Mouse (Mus musculus) urinary bladder, postnatal 25 days (tissue): ENCODE measurements around the gene Fscn3.

Source experiments
- DNase-seq: peaks from one replicate; pipeline ENCODE4 v3.0.0; 2022; ENCODE audit warnings: low spot score

Gene Fscn3

DNA sequence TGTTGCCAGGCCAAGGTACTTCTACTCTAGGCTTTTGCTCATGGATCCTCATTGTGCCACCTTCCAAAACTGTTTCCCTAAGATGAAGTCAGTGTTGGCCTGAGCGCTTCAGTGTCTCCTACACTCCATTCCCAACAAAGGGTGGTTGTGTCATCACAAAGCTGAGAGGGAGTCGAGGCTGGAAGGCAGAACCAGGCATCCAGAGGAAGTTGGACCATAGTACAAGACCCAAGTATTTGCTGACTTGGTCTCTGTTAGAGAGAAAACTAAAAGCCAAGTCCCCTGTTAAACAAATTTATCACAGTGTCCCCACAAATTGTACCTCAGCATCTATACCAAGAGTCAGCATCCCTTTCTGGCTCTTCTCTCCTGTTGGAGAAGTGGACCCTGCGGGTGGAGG lies 701 bp downstream of the Fscn3 start, which contains the start of gene Gcc1:
Gcc1 (minus strand) TSS at position 101 of the 400 bp plus-strand sequence.
- no peak for DNase-seq

DNA sequence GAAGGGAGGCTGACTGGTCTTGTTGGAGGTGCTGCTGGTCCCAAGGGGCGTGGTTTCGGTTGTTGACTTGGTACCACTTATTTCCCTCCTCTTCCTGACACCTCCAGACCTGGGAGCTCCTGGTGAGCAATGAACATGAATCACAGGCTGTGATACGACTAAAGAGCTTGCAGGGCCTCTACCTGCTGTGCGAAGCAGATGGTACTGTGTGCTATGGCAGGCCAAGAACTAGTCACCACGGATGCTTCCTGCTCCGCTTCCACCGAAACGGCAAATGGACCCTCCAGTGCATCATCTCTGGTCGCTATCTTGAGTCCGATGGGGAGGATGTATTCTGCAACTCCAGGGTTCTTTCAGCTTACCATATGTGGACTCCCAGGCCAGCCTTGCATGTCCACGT lies 2.3 kb downstream of the Fscn3 start:
- DNase-seq, result no peak

DNA sequence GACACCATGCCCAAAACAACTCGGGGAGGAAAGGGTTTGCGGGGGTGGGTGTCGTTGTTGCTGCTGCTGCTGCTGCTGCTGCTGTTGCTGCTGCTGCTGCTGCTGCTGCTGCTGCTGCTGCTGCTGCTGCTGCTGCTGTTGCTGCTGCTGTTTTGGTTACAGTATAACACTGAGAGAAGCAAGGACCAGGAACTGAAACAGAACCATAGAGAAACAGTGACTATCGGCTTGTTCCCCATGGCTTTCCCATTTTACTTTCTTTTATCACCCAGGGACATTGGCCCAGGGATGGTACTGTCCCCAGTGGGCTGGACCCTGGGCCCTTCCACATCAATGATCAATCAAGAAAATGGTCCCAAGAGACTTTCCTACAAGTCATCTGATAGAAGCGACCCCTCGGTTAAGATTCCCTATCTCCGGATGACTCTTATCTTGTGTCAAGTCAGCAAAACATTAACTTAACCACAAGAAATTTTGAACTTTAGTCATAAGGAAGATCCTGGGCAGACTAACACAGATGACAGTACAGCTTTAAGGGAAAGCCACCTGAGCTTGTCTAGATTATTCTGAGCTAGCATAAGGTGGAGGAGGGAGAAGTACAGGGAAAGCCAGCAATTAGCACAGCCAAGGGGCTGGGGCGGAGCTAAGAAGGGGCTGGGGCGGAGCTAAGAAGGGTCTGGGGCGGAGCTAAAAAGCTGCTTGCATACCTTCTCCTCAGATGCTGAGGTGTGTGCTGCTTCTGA lies 3.4 kb downstream of the Fscn3 start:
- no peak for DNase-seq

DNA sequence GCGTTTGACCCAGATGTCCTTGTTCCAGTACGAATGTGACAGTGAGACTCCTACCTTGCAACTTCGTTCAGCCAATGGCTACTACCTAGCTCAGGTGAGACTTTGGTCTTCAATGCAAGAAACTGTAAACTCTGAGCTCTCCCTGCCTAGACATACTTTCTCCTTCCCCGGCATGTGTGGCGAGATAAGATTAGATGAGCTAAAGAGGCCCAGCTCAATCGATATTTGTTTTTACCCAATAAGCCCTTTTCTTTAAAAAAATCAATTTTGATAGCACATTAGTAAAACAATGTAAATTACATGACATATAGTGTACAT lies 3.9 kb downstream of the Fscn3 start:
- no peak for DNase-seq

DNA sequence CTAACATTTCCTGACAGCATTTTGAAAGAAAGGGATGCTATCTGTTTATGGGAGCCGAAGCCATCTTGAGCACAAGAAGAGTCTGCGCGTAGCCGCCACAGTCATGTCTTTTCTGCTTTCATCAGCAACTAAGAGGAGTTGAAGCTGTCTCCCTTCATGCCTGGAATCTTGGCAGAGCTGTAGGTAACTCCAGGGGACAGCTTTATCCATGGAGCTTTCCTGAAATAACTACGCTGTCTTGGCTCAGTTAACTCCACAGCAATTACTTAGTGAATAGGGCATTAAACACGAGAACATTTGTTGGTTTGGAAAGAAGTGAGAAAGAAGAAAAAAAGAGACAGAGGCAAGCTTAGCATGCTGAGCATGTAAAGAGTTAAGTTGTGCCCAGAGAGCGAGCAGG lies 20.3 kb downstream of the Fscn3 start:
- no peak for DNase-seq

DNA sequence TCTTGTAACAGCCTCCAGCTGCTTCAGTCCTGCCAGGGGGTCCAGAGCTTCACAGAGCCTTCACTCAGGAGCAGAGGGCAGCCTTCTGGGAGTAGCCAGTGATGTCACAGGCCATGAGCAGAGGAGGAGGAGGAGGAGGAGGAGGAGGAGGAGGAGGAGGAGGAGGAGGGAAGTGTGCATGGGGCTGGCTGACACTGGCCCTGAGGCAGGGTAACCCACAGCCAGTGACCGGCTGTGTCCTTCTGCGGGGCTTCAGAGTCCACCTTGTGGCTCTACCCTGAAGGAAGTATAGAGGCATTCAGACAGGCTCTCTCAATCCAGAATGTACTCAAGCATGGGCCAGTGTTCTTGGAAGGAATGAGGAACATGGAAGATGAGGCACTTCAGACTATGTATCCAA lies 21.7 kb downstream of the Fscn3 start, which contains the start of gene Pax4:
Pax4 (minus strand) TSS at position 101 of the 400 bp plus-strand sequence.
- no peak for DNase-seq

DNA sequence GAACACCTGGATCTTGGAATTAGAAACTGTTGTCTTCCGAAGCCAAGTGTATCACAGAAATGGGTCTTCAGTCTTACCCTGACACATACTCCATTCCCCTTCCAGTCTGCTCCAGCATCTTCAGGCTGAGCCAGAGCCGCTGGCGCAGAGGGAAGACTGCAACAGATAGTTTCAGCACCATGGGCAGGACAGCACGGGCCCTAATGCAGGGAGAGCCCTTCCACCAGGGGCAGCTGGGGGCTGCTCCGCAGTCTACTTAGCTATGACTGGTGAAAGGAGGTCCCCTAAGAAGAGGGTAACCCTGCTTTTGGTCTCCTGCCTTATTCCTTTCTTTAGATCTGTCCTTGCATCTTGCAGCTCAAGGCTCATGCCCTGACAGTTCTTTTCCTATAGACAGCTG lies 22.9 kb downstream of the Fscn3 start:
- no peak for DNase-seq

DNA sequence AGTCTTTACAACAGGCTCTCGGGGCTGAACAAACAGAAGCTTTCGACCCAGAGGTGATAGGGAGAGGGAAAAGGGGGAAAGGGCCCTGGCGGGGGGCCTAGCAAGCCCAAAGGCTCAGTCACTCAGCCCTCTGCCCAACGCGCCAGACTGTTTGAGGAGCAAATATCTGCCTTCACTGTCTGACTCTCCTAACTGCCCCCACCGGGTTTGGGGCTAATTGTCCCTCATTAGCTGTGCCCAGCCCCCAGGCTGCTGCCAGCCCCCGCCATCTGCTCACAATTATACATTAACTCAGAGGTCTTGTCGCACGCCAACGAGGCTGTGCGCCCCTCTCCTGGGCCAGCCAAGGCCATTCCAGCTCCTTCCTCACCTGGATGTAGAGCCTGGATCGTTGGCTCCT lies 23.4 kb downstream of the Fscn3 start:
- no peak for DNase-seq

DNA sequence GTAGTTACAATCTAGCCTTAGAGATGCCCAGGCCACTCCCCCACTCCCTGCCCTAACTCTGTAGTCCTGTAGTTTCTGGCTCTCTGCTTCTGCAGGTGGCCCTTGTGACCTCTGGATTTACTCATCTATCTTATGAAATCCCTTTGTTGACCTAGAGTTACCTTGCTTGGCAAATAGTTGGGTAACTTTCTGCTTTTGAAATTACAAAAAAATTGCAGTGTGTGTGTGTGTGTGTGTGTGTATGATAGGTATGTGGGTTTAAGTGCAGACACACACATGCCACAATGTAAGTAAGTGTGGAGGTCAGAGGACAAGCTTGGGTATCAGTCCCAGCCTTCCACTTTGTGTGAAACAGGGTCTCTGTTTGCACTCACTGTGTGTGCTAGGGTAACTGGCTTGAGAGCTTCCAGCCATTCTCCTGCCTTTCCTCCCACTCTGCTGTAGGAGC lies 31.7 kb downstream of the Fscn3 start:
- no peak for DNase-seq

DNA sequence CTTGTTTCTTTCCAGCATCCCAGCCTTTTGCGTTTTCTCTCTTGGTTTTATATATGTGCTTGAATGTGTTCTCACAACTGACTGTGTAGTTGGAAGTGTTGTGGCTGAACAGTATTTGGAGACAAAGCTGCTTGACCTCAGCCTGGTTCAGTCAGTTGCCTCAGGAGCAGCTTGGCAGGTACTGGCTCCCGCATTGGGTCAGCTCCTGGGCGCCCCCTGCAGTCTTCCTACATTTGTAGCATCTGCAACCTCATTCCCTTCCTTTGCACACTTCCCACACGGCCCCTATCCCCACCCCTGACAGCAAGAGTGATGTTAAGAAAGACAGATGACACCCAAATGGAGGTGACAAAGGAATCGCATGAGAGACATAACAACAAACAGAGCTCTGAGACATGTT lies 32.9 kb downstream of the Fscn3 start:
- peak; percentile 61 for DNase-seq

DNA sequence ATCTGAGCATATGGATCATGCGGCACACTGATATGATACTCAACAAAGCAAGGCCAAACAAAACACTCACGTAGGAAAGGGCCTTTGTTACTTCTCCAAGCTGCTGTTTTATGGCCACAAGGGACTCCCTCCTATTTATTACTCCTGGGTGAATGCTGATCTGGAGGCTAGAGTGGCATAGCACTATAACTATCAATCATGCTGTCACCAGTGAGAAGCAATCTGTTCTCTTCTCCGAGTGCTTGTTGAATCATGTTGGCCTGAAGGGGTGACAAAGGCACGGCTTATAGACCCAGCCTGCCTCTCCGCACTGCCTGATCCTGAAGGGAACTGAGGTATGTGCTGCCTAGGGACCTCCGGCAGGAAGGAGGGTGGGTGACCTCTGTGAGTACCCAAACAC lies 37.0 kb downstream of the Fscn3 start:
- no peak for DNase-seq

DNA sequence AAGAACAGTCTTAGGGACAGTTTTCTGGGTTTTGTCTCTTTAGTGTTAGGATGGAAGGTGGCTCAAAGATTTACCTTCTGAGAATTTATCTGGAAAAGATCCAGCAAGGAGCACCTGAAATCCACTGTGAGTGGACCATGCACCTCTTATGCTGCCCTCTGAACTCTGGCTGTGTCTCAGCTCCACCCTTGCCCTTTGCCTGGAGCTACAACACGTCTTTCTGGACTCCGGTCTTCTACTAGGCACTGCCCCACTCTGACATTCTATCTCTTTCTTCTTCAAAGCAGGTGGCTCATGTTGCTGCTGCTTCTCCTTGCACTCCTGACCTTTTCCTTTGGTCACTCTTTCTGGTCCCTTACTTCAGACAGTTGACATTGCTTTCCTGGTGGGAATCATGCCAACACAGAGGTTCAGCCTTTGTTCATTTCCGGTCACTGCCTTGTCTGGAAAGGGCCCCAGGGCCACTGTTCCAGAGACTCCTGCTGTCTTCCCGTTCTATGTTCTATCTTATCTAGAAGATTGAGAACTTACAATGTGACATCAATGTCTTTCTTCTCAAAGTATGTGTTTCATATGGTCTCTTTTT lies 42.5 kb downstream of the Fscn3 start:
- DNase-seq, result no peak

DNA sequence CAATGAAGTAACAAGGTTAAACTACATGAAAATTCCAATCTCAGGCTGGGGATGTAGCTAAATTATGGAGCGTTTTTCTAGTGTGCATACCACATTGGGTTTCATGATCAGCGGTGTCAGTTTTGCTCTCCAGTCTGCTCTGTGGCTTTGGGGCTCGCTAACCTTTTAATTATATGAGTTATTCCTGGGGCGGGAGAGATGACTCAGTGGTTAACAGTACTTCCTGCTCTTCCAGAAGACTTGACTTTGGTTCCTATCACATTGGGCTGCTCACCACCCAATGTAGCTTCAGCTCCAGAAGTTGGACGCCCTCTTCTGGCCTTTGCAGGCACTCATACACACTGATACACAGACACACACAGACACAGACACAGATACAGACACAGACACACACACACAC lies 43.0 kb downstream of the Fscn3 start:
- no peak for DNase-seq

DNA sequence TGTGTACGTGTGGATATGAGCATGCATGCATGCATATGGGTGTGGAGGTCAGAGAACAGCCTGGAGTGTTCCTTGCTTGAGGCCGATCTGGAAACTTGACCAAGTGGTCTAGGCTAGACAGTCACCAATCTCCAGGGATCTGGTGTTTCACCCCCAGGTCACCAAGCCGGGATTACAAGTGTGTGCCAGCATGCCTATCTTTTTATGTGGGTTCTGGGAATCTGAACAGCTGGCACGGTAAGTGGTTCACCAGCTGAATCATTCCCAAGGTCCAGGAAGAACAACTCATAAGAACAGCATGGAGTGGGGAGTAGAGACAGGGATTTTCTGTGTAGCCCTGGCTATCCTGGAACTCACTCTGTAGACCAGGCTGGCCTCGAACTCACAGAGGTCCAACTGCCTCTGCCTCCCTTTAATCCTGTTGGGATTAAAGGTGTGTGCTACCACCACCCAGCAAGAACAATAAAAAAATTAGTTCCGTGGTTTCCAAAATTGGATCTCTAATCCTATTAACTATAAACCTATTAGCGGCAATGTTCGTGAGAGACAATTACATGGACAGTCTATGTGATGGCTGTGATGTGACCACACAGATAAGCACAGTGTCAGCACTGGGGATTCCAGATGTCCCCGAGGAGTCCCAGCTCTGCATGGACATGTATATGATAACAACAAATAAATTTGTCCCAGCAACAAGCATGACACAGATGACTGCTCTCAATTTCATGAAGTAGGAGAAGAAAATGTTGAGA lies 43.9 kb downstream of the Fscn3 start:
- no peak for DNase-seq

DNA sequence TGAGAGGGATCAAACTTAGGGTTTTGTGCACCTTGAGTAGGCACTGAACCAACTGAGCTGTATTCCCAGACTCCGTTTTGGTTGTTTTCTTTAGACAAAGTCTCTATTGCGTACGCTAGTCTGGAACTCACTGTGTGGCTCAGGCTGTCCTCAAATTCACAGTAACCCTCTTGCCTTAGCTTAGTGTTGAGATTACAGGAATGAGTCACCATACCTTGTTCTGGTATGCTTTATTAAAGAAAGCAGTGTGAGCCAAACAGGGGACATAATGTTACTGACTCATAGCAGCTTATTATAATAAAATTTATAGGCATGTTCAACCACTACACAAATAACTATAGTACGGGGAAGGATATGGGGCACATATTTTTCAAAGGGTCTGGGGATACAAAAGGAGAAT lies 46.6 kb downstream of the Fscn3 start:
- no peak for DNase-seq

DNA sequence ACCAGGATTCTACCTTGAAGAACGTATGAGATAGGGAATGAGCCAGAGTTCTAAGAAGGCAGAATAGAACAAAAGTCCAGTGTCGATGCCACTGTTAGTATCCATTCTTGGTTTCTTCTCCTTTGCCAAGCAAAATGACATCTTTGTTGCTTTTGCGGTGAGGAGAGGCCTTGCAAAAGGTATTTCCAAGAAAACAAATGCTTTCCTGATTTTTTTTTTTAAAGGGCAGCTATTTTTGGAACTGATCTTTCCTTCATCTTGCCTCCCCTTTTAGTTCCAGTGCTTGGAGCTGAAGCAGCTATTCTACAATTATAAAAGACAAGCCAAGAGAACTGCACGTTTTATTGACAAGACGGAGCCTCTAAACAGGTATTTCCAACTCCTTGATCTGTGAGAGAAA lies 47.2 kb downstream of the Fscn3 start, which contains the start of gene Snd1:
Snd1 (plus strand) TSS at position 301 of the 400 bp plus-strand sequence.
- DNase-seq, result no peak

DNA sequence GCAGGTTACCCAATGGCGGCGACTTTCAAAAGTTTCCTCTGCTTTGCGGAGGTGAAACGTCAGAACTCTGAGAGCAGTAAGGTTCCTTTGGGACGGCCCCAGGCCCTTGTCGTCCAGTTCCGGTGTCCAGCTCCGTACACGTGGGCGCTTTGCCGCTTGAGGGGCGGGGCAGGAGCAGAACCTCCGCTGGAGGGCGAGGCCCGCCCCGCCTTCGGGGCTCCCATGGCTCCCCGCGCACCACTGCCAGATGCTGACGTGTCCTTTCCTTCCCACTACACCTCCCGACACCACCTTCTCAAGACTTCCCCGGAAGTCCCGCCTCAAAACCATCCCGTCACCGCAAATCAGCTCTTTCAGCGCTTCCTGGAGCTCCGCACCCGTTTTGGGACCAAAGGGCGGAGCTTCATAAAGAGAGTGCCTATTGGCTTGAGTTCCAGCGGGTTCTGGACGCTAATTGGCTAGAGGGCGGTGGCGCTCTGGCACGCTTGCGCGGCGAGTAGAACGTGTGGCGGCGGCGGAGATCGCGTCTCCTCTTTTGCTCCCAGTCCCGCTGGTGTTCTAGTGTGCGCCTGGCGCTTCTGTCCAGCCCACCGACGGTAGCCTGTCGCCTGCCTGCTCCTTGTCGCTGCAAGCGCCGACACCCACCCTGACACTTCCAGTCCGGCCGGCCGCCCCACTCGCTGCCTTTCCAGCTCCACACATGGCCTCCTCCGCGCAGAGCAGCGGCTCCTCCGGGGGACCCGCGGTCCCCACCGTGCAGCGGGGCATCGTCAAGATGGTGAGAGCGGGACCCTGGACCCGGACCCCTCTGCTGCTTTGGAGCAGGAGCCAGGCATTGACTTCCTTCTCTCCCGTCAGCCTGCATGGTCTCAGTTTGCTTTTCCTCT lies 52.5 kb downstream of the Fscn3 start:
- DNase-seq, result peak; percentile 94

DNA sequence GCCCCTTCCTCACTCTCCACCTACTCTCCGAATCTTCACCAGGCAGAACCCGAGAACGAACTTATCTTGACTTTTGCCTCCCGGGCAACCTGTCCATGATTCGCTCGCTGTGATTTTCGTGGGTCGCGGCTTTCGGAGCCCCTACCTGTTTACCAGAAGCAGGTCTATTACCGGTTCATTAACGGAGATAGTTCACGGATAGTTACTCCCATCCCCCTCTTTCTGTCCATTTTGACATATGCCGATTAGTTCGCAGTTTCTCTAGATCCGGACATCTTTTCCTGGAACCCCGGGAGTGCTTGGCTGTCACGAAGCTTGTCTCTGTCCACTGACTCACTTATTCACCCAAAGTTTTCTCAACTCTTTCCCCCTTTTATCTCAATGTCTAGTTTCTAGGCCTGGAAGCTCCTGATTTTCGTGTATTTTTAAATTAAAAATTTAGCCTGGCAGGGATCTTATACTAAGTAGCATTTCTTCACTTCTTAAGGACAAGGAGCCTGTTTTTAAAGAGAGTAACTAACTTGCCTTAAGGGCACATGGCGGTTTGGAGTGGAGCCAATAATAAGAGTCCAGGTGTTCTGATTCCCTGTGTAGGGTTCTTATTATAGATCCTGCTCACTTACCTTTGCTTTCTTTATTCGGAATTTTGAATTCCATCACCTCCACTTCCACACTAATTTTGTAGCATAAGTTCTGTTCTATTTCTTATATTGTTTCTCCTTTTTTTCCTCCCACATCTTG lies 53.3 kb downstream of the Fscn3 start:
- no peak for DNase-seq

DNA sequence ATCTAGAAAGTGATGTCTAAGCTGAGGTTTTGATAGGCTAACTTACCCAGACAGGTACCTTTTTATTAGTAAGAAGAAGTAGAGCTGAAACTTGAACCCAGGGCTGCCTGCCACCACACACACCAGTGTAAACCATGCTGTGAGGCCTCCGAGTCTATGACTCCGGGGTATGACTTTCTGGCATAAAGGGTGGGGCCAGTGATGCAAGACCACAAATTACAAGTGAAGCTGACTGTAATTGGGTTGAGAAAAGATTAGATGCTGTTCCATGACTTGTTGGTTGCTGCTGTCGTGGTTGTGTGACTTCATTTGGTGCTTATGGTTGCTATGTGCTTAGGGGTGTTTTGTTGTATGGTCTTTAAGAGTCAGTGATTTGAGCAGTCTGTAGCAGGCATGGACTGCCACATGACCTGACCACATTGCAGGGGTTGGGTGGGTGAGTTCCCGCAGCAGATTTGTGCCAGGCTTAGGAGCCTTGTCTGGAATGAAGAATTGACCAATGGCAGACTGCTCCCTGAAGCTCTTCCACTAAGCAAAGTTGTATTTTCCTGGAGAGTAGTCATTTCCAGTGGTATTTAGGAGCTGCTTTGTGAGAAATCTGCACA lies 55.2 kb downstream of the Fscn3 start:
- DNase-seq, result no peak

DNA sequence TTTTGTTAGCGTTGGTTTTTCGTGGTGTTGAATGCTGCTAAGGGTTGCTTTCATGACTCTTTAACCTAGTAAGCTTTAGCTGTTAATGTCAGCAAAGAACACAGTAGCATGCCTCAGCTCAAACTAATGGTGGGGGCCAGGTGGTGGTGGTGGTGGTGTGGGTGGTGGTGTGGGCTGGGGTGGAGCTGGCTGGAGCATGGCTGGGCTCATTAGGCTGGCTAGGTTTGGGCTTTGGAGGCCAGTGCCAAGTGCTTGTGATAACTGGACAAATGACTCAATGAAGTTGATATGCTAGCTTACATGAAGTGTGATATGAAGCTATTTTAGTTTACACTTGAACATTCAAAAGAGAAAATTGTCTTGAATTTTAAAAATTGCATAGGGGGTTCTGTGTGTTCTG lies 58.4 kb downstream of the Fscn3 start:
- DNase-seq, result no peak

DNA sequence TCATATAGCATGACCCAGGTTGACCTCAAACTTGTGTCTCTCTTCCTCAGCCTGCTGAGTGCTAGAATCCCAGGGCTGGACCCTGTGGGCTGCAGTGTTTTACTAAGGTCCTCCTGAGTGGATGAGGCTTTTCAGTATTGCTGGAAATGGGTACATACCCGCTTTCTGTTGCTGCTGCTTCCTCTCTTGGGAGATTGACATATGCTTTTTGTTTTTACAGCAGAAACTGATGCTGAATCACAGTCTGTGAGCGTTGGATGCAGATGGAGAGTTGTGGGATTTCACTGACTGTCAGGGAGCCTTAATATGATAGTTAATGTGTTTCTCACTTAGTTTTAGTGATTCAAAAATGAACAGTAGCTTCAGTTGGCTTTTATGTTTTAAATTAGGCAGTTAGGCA lies 58.9 kb downstream of the Fscn3 start:
- DNase-seq, result no peak
